Mouse (Mus musculus) ZHBTc4 (cell line): ENCODE measurements around the gene Ecd.

ENCODE experiments used
- DNase-seq: peaks from one replicate; pipeline ENCODE4 v3.0.0-alpha.2; 2011; ENCODE audit warnings: low read depth, low spot score

Gene Ecd

DNA sequence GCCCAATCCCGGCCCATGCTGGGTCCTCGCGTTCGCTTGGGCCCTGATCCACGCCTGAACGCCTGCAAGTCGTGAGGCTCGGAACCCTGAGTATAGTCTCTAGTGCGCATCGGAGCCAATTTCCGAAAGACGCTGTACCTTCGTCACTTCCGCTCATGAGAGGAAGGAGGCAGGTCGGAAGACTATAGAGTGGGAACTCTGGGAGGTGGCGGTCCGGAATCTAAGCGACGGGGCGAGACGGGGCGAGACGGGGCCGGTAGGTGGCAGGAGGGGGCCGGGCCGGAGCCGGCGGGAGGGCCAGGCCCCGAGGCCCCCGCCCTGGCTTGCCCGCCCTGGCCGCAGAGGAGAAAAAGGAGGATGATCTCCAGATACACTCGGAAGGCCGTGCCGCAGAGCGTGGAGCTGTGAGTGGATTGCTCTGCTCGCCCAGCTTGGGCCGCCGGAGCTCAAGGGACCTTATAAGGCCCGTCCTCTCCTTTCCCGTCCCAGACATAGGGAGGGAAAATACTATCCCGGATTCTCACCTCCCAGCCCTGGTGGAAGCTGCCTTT is at the start of gene Ecd, which contains the start of gene Fam149b:
Ecd (minus strand) TSS at position 131 of the 551 bp plus-strand sequence.
Fam149b (plus strand) TSS at position 172 of the 551 bp plus-strand sequence.
- peak; percentile 98 for DNase-seq

DNA sequence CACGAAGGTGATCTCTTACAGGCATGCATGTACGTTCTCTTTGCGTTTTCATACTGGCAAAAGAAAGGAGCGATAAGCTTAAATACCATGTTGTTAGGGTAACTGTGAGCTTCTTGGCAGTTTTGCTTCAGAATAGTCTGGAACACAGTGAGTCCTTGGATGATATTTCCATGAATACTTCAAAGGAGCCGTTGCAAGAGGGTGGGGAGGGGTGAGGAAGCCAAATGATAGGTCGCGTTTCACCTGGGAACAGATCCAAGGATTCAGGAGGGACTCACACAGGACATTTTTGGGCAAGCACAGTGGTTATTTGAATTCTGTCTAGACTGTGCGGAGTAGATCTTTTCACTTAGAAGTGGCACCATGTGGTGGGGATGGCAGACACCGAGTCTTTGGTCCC is 49.3 kb upstream of the Ecd start:
- DNase-seq = no peak

DNA sequence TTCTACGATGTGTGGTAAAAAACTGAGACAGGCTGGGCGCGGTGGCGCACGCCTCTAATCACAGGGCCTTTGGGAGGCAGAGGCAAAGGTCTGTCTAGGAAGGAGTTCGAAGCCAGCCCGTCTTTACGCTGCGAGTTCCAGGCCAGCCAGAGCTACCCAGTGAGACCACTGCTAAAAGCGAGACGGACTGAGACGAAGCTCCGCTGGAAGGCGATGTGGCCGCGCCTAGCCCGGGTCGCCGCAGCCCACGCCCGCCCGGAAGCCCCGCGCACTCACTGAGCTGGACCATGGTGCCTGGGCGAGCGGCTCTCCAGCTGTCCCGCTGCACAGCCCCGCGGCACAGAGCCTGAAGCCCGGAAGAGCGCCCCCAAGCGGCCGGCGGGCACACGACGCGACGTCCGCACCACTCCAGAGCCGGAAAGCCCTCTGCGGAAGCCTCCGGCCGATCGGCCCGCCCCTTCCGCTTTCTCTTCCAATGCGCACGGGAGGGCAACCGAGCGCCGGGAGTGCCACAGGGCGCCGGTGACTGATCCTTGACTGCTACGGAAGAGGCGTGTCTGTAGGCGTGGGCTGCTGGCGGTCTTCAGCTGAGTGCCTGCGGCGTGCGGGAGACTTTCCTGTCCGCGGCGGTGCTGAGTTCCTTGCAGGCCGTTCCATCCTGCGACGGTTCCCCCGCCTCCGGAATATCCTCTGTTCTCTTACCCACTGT is 45.4 kb upstream of the Ecd start, which contains the start of gene Mrps16:
Mrps16 (minus strand) TSS at position 430 of the 709 bp plus-strand sequence.
- peak; percentile 99 for DNase-seq

DNA sequence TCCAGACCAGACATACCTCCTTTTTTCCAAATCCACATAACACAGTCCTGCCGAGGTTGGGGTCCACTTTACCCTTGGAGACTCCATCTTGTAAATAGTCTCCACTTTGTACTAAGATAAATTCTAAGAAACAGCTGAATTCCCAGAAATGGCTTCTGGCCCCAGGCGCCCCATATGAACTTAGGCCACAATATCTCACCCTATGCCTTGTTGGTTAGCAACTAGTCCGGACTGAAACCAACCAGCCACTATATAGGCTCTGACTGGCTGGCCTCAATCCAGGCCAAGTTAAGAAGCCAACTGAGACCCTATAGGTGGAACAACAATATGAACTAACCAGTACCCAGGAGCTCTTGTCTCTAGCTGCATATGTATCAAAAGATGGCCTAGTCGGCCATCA is 44.4 kb upstream of the Ecd start:
- peak; percentile 28 for DNase-seq

DNA sequence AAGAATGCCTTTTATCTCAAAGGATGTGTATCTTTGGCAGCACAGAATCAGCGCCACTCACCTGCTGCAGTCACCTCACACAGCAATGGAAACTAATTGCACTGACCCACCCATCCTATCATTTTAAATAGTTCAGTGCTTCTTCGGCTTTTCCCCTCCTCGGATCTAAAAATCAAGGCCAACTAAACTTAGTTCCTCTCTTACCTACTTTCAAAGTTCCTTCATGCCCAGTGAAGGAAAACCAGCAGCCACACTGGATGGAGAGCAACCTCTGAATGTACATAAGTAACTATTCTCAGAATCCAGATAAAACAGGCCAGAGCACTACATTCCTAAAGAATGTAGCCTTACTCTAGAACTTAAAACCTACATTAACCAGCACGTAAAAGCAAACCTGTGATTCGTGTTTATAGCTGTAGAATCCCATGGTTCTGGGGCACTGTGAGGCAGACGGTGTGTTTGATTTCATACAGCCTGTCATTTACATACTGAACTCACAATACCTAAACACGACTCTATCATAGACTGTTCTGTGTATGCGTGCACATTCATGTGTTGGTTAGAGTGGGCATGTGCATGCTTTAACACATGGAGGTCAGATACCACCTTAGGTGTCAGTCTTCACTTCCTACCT is 41.6 kb upstream of the Ecd start:
- no peak for DNase-seq

DNA sequence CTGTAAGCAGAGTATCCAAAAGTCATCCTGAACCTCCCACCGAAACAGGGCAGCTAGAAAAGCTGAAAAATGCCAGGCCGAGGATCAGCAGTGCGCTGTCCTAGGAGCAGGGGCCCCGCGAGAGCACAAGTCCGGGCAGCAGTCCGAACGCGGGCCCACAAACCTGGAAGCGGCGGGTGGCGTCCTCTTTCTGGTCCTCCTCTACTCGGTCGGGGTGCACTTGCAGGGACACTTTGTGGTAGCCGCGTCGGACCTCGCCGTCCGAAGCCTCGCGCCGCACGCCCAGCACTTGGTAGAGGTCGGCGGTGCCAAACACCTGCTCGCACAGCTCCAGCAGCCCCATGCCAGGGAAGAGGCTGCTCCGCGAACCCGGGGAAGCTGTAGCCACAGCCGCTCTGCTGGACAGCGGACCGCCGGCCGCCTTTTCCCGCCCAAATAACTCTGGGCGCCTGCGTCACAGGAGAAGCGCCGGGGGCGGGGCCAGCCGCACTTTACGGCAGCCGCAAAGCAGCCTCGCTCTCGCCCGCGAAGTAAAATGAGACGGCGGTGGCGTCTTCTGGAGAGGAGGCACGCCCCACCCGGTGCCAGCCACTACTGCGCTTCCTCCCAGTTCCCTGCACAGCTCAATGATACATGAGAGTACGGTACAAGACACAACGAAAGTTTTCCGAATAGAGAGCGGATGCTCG is 40.7 kb upstream of the Ecd start, which contains the start of gene Dnajc9:
Dnajc9 (minus strand) TSS at position 470 of the 689 bp plus-strand sequence.
- peak; percentile 97 for DNase-seq

DNA sequence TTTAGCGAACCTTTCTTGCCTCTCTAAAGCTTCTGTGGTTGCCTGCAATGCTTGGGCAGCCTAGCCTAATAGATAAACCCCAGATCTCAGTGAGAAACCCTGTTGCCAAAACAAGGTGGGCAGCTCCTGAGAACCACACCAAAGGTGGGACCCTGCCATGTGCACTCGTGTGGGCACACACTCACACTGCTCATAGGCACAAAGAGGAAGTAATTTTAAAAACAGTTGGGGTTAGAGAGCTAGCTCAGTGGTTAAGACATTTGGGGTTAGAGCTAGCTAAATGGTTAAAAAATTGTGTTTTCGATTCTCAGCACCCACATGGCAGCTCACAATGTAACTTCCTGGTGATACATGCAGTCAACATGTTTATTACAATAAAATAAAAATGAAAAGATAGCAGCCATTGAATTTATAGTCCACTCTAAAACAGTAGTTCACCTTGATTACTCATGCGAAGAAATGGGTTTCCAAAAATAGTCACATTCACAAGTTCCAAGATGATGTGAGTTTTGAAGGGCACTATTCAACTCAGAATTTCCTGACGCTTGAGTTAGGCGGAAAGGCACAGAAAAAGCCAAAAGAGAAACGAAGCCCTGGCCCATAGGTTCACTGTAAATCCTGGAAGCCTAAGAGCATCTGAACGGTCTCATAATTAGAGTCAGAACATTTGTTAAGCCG is 32.0 kb upstream of the Ecd start:
- DNase-seq = no peak

DNA sequence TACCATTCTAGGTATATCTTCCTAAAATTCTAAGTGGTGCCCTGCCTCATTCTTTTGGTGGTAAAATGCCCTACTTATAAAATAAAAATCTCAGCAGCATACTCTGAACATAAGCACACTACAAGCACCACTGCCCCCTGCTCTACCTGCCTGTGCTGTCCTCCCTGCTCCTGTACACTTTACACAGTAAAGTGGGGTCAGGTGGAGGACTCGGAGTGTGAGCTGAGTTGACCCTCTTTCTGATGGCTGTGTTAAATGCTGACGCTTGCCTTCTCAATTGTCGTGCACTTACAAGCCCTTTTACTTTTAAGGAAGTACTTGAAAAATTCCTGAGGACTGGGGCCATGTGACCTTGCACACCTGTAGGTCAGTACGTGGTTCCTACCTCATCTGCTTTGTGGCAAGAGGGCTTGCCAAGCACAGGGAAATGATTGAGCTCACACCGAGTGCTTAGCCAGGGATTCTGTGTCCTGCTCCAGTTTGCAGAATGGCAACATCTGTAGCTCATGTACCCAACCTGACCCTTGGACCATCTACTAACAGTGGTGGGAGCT is 31.2 kb upstream of the Ecd start:
- DNase-seq = peak; percentile 20

DNA sequence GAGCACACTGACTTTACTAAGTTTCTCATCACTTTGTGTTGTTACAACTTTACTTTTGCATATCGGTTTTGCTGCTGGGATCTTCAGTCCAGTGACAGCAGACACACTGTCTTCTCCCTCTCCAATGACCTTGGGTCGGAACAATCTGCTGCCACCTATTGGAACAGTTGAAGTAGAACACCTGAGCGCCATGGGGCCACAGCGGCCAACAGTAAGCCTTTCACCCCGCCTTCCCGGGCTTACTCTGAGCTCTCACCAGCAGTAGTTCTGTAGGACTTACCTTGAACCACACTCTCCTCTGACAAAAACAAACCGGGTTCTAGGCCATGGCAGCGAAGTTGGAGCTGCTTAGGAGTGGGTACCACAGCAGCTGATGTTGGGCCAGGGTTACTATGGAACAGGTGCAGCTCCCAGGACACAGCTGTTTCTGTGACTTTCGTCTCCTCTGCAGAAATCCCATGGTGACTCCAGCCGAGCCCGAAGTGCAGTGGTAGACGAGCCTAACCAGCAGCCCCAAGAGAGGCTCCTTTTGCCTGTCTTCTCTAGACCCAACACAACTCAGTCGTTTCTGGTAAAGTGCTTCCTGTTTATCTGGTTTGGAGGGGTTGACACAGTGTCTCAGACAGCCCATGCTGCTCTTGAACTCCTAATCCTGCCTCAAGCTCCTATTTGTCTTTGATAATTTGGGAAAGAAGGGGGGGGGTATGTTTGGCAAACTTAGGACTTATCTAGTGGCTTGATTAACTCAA is 30.6 kb upstream of the Ecd start:
- peak; percentile 88 for DNase-seq

DNA sequence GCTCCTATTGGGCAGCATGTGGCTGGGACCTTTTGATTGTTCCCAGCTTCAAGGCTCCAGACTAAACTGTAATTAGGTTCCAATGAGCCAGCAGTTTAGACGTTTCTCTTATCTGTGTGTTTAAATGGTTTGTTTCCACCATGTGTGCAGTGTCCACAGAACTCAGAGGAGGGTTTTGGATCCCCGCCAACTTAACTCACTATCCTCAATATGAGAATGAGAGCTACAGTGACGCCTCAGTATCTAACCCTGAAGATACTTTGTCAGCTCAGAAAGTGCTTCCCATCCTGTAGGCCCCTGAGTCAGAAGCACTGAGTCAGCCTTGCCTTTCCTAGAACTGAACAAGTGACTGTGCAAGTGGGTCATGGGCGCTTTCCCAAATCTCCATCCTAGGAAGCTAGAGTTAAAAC is 29.2 kb upstream of the Ecd start:
- no peak for DNase-seq

DNA sequence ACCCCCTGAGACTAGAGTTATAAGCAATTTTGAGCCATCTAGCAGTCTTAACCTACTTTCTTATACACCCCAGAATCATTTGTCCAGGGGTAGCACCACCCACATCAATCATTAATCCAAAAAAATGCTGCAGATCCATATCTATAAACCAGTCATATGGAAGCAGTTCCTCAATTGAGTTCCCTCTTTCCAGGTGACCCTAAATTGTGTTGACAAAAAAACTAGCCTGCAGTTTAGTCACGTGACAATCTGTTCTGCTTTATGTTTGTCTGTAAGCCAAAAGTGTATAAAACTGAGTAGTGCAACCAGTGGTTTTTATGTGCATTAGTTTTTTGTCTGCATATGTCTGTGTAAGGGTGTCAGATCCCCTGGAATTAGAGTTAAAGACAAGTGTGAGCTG is 23.9 kb upstream of the Ecd start:
- DNase-seq = no peak

DNA sequence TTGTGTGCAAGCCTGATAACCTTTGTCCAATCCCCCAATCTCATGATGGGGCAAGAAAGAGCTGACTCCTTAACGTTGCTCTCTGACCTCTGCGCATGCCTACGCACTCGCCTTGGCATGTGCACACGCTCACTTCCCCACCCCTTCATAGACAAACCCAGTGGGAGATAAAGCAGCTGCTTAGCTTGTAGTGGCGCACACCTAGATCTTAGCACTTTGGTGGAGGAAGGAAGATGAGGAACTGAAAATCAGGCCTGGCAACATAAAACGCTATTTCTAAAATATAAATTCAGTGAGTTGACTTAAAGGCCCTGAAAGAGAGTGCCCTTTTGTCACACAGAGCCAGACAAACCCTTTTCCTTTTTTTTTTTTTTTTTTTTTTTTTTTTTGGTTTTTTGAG is 22.9 kb upstream of the Ecd start:
- DNase-seq = no peak

DNA sequence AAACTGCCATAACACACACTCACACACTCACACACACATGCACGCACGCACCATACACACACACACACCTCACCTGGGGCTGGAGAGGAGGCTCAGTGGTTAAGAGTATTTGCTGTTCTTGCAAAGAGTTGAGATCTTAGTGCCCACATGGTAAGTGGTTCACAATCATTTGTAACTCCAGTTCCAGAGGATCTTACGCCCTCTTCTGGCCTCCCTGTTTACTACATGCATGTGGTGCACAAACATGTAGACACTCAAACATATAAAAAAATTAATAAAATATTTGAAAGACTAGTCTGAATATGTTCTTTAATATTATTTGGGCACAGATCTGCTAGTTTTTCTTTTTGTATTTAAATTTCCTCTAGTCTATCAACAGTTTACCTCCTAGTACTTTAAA is 20.4 kb upstream of the Ecd start:
- DNase-seq = peak; percentile 50

DNA sequence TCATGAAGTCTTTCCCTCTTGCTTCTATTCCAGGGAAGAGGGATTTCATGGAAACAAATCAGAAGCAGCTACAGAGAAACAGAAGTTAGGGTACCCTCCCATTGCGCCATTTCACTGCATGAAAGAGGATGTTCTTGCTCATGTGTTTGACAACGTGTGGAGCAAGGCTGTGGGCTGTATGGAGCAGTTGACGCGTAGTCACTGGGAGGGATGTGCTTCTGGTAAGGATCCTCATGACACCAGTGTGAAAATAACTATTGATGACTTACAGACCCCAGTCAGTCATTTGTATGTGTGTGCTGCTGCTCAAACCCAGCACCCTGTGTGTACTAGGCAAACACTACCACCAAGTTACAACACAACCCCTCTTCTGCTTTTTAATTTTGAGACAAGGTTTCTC is 15.3 kb upstream of the Ecd start:
- DNase-seq = no peak

DNA sequence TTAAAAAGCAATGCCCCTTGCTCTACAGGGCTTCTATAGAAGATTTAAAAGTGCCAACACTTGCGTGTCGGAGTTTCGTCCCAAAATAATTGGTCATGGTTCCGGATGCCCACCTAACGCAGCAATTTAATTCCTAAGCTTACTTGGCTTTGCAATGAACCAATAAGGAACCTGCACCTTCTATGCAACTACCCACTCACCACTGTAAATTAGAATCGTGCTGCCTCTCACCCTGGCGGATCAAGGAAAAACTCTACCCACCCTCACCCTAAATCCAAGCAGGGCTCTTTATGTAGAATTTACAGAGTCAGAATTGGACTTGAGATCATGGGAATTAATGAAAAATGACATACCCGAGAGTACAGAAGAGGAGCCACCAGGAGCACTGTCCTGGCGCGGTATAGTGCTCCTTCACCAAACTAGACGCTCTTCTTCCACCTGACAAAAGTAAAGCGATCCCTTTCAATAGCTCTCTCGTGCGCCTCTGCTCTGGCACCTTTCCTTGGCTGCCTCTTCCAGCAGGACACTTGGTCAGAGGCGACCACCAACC is 405 bp downstream of the Ecd start:
- no peak for DNase-seq

DNA sequence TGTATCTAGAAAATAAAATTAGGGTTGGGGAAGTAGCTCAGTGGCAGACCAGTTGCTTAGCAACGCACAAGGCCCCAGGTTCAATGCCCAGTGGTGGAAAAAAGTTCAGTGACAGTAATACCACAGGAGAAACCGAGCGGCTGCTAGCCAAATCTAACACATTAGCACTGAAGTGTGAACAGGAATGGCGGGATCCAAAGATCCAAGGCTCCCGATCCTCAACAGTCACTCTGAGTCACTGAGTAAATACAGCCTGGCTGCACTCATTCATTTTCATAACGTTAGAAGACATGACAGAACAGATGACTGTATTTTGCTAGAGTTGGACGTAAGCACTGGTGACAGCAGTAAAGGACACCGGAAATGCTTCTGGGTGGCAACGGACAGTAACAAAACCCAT is 2.0 kb downstream of the Ecd start:
- DNase-seq = no peak

DNA sequence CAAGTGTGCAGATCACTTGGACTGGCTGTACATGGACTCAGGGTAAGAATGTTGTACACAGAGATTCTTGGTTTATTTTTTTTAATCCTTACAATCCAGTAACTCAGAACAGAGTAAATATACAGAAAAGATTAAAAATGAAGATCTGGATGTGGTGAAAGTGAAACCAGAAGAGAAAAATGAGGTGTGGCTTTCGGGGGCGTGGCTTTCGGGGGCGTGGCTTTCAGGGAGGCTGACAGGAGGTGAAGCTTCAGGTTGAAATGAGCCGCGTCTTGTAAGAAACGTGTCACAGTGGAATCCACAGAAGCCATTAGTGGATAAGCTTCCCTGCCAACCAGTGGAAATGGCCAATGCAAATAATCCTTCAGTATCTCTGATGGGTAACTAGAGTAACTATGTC is 7.1 kb downstream of the Ecd start:
- peak; percentile 38 for DNase-seq

DNA sequence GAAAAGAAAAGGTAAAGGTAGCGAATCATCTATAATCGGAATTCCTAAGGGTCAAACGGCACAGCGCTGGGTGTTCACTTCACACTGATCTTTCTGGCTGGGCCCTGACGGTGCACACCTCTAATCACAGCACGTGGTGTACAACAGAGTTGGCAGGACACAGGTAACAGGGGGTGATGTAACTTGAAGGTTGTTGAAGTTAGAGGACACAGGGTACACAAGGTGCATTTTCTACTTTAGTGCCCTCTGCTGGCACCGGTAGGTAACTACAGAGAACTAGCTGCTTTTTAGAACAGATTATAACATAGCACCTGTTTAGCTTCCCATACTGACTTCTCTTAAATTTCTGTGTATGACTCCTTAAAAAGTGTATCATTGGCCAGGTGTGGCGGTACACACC is 7.8 kb downstream of the Ecd start:
- peak; percentile 80 for DNase-seq

DNA sequence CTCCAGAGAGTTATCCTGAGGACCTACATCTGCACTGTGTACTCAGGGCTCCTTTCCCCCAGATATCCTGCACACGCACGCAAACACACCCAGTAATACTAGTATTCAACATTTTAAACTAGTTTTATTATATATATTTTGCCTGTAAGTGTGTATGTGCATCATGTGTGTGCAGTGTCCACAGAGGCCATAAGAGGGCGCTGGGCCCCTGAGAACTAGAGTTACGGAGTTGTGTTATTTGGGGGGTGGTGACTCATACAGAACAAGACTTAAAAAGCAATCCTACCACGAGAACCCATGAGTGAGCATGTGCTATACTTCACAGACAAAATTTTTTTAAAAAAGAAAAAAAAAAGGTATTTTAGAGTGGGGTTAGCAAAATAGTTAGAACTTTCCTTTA is 8.5 kb downstream of the Ecd start:
- peak; percentile 35 for DNase-seq

DNA sequence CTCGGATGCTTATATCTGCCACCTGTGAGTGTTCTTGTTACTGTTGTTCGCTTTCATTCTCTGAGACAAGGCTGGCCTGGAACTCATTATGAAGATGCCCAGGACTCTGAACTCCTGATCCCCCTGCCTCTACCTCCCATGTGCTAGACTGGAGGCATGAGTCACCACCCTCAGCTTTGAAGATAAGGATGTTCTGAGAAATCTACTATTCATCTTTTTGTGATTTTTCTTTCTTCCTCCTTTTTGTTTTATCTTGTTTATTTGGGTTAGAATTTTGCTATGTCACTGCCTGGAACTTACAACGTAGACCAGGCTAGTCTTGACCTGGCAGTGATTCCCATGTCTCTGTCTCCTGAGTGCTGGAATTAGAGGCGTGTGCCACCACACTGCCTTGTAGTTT is 16.6 kb downstream of the Ecd start:
- DNase-seq = no peak
